Mouse (Mus musculus): ENCODE data around the gene 4930523C07Rik.

- TF ChIP-seq CTCF (IDR thresholded peaks at IDR 0.05; ENCODE audit: low read depth, low read length), result no peak
- TF ChIP-seq TAL1 (conservative IDR thresholded peaks at IDR 0.05; ENCODE audit: low read depth, low read length), result no peak
- no peak for TF ChIP-seq GATA1 (IDR thresholded peaks at IDR 0.05; ENCODE audit: borderline replicate concordance, low read length)
- TF ChIP-seq GATA2 (IDR thresholded peaks at IDR 0.05; ENCODE audit: borderline replicate concordance, low read depth, low read length), result no peak
- TF ChIP-seq POLR2AphosphoS5 (IDR thresholded peaks at IDR 0.05; ENCODE audit: insufficient replicate concordance, low read depth, low read length), result no peak
Measured at GRCm38 (mm10) chr1:160045971-160046370, 1.8 kb downstream of the 4930523C07Rik start.
